Mouse (Mus musculus) heart, postnatal 25 days (tissue): ENCODE data around the gene Rps23. TPM values are rescaled to one million over a fixed set of nuclear protein-coding genes. Genes with fewer than 3 reads are reported as not detected.
"Not testable (repeated sequence)": the region's sequence is repeated elsewhere in the genome, so short reads cannot be mapped to it uniquely, and the experiment has no call there.

Experiments used
- DNase-seq: peaks from one replicate; pipeline ENCODE4 v3.0.0; 2022; ENCODE audit warnings: low spot score
- intact Hi-C: fragments of 180-260 bp; cut with DNase I; formaldehyde crosslinking; loops from one replicate; pipeline ENCODE4 v1.15.1; 2025
- total RNA-seq, 2 experiments: library from RNA; stranded (reverse); gene quantifications; 2 replicates each; pipeline ENCODE4 v1.2.3; 2021

Rps23 gene
- total RNA-seq, 2 experiments from 2014 or later = 164 to 188 TPM

DNA sequence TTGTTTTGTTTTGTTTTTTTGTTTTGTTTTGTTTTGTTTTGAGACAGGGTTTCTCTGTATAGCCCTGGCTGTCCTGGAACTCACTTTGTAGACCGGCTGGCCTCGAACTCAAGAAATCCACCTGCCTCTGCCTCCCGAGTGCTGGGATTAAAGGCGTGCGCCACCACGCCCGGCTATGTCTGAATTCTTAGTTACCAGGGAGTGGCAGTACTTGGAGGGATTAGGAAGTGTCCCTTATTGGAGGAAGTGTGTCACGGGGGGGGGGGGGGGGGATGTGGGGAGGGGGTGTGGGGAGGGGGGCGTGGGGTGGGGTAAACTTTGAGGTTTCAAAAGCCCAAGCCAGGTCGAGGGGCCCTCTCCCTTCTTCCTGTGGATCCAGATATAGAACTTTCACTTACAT is 5.5 kb downstream of the Rps23 start:
- intact Hi-C loops = loop anchor here (10.0 kb wide), 1 partner anchor 527 kb away; no protein-coding TSS in a partner anchor
- DNase-seq = not testable (repeated sequence)

DNA sequence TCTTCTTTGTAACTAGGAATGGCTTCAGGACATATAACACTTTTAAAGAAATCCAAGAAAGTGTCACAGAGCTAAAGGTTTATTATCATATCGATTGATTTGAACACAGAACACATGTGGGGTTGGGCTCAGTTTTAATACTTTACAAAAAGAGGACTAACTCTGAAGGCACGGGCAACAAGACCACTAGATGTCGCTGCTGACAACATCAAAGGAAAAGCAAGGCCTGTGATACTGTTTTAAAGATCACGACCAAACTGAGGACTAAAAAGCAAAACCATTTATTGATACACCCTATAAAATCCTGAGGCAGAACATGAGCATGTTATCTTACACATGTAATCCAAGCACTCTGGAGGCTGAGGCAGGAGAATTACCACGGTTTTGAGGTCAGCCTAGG is 7.1 kb downstream of the Rps23 start:
- intact Hi-C loops = loop anchor here (2.0 to 10.0 kb wide), 4 partner anchors 162 to 707 kb away; no protein-coding TSS in a partner anchor
- no peak for DNase-seq

DNA sequence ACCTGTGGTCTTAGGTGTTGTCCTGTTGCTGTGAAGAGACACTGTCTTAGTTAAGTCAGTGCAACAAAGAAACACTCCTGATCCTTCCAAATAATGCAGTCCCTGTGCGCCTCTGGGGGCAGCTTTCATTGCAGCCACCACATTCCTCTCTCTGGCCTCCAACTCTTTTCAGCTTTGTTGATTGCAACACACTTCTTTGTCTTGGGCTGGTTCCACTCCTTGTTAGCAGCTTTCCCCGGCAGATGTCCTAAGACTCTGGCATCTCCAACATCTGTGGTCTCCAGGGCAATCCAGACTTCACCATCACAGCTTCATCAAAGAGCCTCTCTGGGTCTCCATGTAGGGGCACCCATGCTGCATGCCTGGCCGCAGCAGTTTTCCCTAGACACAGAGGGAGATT is 10.5 kb downstream of the Rps23 start:
- peak; percentile 6 for DNase-seq
- intact Hi-C loops = loop anchor here (5.0 to 10.0 kb wide), 2 partner anchors 159 to 432 kb away; no protein-coding TSS in a partner anchor

DNA sequence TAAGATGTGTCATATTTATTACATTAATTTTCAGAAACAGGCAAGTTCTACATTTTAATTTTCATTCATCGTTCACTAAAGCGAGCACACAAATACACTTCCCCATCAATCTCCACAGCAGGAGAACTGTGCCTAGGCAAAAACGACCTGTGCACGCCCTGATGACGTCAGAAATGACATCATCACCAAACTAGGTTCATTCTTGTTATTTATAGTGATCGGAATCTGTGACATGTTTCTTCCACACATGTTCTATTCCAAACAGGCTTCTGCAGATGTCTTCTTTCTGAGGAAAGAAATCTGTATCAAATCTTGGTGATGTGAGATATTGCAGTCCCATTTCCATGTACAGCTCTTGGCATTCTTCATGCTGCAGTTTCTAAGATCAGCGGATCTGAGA is 13.1 kb downstream of the Rps23 start:
- intact Hi-C loops = loop anchor here (10.0 kb wide), 1 partner anchor 429 kb away; no protein-coding TSS in a partner anchor

DNA sequence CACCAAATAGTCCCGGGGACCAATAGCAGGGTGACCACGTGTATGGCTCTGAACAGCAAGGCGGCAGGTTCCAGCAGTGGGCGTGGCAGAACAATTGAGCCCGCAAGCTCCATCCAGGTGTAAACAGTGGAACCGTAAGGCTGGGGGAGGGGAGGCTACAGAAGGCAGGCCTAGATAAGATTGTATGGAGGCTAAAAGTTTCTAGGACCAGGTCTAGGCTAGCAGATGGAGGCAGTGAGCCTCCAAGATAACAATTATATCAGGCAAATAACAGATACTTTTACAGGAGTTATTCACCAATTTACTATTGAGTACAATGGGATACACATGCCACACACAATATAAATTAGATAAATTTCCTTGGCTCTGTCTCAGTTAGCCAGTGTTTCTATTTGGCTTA is 16.4 kb downstream of the Rps23 start:
- no peak for DNase-seq
- intact Hi-C loops = loop anchor here (10.0 kb wide), 1 partner anchor 426 kb away; no protein-coding TSS in a partner anchor

More for the DNA sequence above, 13.1 kb downstream of the Rps23 start:
- no peak for DNase-seq

DNA sequence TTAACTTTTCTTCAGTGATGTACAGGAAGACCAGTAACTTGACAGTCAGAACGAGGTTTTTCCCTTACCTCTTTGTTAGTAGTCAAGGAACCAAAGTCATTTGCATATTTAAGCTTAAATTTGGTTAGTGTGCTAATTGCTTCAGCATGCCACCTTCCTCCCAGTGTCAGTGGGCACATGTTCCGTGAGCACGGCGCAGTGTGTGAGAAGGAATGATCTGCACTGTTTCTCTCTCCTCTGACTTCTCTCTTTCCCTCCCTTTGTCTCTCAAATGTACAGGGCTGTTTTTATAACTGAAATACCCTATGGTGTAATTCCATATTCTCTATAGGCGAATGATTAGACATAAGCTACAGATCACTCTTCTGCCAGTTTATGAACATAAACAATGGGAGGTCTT is 16.8 kb downstream of the Rps23 start:
- intact Hi-C loops = loop anchor here (10.0 kb wide), 1 partner anchor 425 kb away; no protein-coding TSS in a partner anchor

DNA sequence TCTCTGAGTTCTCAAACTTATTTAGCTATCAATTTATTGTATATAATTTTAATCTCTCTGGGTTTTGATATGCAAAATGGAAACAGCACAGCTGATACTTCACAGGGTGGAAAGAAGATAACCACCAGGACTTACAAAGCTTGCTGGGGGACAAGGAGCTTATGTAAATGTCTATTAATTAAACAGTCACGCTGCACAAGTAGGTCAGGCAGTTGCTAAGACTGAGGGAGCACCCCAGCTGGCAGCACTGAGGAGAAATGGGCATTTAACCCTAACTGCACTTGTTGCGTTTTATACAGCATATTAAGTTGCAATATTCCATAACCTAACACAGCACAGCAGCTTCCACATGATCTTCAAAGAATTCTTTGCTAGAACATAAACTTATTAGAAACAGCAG is 36.1 kb downstream of the Rps23 start:
- DNase-seq = no peak
- intact Hi-C loops = no loop called here

More for the DNA sequence above, 16.8 kb downstream of the Rps23 start:
- DNase-seq = no peak

DNA sequence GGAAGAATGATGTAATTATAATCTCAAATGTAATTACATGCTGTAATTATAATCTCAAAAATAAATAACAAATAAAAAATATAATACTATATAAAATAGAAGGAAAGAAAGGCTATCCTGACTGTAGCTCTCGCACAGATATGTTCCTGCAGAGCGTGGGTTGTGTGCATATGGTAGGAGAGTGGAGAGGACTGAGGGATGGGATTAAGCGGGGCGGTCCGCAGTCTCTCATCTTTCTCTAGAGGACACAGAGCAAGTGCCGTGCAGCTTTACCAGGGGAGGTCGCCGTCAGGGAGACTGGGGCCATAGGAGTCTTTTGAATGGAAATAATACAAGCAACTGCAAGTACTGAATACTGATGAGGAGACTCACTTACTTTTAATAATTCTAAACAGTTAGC is 37.8 kb downstream of the Rps23 start:
- intact Hi-C loops = loop anchor here (10.0 kb wide), 1 partner anchor 414 kb away; no protein-coding TSS in a partner anchor
- no peak for DNase-seq

DNA sequence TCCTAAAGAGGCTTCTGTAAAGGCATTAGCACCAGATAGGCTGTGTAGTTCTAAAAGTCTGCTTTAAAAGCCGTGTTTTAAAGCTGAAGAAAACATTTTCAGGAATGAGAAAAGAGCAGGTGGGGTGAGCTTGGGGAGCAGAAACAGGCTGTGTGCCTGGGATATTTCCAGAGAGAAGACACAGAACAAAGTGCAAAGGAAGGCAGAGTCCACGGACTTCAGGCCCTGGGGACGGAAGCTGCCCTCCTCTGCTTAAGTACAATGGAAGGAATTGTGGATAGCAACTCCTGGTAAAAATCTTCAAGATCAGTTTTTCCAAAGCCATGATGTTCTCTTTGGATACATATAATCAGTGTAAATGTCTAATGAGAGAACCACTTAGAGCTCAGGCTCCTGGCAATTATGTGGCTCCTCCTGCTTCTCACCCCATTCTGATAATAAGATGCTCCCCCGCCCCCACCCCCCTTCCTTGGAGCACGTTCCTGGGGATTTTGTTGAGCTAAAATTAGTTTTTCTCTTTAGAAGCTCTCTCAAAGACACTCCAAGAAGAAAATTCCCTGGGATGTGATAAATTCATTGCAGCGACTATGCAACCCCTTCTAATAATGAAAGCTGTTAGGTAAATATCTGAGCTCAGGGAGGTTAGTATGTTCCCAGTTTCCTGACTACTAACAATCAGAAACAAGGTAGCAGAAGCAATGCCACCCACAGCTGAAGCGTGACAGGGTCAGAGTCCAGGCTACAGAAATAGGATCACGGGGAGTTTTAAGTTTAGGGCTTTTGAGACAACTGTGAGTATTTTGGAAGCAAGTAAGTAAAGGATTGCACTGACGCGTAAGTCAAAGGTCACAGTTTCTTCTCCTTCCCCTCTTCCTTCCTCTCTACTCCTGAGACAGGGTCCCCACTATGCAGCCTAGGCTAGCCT is 40.3 kb downstream of the Rps23 start:
- DNase-seq = no peak
- intact Hi-C loops = loop anchor here (10.0 kb wide), 1 partner anchor 412 kb away; no protein-coding TSS in a partner anchor

DNA sequence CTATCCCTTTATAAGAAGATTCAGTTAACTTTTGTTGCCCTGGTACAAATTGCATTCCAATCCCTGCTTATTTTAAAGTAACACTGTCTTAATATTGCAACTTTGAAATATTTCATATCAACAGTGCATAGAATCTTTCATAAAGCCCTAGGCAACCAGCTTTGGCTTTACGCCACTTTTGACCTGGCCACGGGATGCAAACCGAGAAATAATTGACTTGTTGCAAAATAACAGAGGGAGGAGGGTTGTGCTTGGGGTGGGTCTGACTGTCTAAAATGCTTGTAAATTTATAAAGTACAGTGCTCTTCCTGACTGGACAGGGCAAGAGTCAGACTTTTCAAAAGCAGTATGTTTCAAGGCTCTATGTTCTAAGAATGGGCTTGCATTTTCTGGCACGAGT is 41.8 kb downstream of the Rps23 start:
- no peak for DNase-seq
- intact Hi-C loops = loop anchor here (10.0 kb wide), 1 partner anchor 410 kb away; no protein-coding TSS in a partner anchor

DNA sequence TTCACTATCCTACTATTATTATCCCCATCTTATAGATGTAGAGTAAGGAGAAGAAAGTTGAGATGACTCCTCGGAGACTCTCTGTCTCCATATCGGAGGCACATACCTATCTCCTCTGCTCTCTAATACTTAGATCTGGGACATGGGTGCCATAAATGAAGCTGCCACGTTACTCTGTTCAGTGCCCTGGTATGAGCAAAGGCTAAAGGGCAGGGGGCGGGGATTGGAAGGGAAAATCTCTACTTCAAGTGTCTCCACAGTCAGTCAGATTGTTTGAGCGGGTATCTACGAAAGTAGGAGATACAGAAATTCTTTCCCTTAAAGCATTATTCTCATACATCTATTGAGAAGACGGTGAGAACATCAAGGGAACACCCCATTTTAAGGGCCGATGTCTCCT is 43.2 kb downstream of the Rps23 start:
- DNase-seq = no peak
- intact Hi-C loops = loop anchor here (2.0 to 10.0 kb wide), 3 partner anchors 131 to 671 kb away; no protein-coding TSS in a partner anchor

DNA sequence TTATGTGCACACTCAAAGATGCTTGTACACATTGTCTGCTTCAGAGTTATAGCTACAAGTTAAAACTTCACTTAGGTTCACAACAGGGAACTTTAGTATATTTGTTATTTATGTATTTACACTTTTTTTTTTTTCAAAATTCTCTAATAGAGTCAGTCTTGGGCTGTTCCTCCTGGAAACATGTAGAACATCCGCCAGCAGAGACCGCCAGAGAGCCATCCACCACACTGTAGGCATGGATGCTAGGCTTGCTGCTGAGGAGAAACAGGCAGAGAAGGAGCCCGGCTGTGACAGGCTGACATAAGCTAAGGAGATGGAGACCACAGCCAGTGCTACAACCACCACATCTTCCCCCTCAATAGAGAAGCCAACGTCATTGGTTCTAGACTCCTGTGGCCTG is 44.7 kb downstream of the Rps23 start:
- peak; percentile 49 for DNase-seq
- intact Hi-C loops = loop anchor here (2.0 to 10.0 kb wide), 3 partner anchors 130 to 669 kb away; no protein-coding TSS in a partner anchor

DNA sequence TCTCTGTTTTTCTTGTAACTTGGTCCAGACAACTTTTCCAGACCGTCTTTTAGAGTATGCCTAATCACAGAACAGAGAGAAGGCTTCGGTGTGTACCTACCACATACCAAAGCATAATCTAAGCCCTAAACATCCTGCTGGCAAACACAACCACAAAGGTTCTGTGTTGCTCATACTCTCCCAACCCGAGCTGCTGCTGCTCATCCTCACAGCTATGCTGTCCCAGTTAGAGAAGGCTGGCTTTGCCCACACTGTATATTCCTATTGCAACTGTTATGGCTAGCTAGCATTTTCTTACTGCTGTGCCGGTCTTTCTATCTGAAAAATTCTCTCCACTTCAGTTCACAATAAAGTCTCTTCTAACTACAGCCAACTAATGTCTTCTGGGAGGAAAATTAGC is 46.2 kb downstream of the Rps23 start:
- intact Hi-C loops = loop anchor here (5.0 to 10.0 kb wide), 2 partner anchors 128 to 406 kb away; no protein-coding TSS in a partner anchor
- no peak for DNase-seq

DNA sequence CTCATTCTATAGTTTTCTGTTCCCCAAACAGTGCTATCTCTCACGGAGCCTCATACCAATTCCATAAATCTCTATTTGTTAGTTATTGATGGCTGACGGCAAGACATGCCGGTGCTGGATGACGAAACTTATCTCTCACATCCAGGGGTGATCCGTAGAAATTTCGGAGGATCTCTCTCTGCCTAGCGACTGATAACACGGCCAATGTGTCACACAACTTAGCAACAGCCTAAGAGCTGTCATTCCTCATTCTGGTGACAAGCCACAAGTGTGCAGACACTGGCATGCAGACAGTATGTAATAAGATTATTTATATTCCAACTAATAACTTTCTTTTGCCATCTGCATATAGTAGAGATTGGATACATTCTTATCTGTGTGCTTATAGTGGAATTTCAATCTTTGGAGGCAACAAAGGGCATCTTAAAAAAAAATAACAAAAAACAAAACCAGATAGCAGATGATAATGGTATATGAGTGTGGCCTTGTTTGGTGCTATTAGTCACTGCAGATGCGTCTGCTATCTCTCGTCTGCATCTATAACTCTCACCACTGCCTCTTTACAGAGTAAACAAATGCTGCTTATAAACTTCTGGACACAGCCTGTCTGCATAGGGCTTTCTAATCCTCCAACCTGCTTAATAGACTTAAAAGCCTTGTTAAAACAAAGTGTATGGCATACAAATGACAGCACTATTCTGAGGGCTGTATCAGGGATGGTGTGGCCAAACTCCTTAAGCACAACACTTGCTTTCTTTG is 47.7 kb downstream of the Rps23 start:
- no peak for DNase-seq
- intact Hi-C loops = no loop called here

DNA sequence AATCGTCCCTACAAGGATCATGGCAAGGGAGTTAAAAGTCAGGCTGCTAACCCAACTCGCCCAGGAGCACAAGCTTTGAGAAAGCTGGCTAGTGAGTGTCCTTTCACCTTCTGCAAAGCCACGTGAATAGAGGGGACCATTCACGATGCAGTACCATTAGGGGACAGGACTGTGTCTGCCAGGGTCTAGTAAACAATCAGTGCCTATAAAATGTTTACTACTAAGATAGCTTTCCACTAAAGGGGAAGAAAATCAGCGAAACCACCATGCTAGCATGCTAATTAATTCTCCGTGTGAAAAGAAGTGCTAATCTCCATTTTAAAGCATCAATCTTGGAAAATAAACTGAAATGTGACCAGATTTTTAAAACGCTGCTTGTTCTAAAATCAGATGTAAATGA is 50.7 kb downstream of the Rps23 start:
- intact Hi-C loops = no loop called here
- DNase-seq = no peak

Other genes with a start within 250 kb of the Rps23 start
- under 1 TPM; 0.36 to 0.62 TPM for gene Atp6ap1l, start 17.6 kb upstream of the Rps23 start, total RNA-seq